Mouse (Mus musculus): ENCODE measurements around the gene Nectin2.
"Not testable (repeated sequence)": the region's sequence is repeated elsewhere in the genome, so short reads cannot be mapped to it uniquely, and the experiment has no call there.

The Nectin2 gene

DNA sequence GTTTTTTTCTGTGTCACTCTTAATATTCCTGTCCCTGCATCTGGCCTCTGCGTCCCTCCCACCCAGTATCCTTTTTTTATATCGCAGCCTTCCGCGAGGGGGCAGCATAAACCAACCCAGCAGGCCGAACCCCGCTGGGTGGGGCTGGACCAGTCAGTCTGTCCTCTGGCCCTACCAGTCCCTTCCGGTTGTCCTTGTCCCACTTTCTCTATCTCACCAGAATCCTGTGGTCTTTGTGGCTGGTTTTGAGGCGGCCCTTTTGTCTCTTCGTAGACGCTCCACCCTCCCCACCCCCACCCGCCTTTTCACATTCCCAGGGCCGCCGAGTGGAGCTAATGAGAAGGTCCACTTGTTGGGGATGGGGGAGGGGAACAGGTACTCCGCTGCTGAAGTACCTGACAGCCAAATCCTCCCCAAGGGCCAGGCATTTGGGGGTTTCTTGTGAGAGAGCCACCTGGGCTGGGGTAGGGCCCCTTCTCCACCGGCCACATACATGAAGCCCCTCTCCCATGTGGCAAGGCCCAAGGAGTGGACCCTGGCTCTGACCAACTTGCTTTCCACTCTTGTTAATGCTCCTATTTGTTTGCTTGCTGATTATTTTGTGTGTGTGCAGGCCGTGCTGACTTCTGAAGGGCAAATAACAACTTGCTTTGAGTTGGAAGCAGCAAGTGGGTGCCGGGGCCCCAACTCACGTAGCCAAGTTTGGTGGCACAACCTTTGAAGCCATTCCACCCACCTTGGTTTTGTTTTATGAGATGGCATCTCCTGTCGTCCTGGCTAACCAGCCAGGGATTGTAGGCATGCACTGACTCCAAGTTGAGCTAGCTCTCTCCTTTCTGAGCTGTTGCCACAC lies at the start of gene Nectin2:
Gene Nectin2, minus strand, starts transcription at position 267 of the 853 bp plus-strand sequence.
- peak; percentile 88 for DNase-seq (ENCODE audit: low spot score)

DNA sequence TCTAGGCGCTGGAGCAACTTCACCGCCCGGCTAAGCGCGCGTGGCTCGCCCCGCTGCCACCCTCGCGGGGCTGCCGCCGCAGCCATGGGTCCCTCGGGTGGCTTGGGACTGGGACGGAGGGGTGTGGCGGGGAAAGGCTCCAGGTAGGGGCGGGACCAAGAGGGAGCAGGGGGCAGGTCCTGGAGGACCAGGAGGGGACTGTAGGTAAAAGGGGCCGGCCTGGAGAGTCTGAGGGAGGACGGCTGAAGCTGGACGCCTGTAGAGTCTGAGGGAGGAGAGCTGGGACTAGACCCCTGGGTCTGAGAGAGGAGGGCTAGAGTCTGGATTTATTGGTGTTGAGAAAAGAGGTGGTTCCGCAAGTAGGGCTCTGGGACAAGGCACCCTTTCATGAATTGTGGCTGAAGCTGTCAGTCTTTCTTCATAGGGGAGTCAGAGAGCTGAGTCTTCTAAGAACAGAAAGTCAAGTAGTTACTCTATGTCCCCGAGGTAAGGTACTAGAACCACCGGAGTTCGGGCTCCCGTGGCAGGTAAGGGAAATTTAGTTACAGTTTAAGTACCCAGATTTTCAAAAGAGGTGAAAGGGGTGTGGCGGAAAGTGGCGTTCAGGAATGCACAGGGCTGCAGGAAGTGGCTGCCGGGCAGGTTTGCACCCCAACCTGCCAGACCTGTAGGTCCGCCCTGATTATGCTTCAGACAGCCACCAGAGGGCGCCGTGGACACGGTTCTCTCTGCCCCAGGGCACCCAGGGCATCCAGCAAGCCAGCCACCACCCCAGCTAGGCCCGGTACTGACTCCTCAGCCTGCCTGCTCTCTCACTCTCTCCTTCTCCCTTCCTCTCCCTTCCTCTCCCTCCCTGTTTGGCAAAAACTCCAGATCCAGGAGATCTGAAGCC lies 46.7 kb upstream of the Nectin2 start, which contains the start of gene Cblc:
Gene Cblc, minus strand, starts transcription at position 113 of the 892 bp plus-strand sequence.
- DNase-seq (ENCODE audit: low spot score) = peak; percentile 75

DNA sequence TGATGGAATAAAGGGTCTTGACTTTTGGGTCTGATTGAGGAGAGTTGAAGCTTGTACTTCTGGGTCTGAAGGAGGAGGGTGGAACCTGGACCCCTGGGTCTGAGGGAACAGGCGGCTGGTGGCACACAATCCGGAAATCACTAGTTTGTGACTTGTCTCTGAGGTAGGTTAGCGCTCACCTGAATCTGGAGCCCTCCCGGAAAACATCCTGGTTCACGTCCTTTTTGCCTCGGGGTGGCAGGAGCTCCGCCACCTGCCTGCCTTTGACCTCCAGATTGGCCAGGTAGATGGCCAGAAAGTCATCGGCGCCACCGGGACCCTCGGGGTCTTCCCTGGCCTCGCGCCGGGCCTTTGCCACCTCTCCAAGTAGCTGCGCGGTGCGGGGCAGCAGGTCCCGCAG lies 46.0 kb upstream of the Nectin2 start:
- no peak for DNase-seq (ENCODE audit: low spot score)

DNA sequence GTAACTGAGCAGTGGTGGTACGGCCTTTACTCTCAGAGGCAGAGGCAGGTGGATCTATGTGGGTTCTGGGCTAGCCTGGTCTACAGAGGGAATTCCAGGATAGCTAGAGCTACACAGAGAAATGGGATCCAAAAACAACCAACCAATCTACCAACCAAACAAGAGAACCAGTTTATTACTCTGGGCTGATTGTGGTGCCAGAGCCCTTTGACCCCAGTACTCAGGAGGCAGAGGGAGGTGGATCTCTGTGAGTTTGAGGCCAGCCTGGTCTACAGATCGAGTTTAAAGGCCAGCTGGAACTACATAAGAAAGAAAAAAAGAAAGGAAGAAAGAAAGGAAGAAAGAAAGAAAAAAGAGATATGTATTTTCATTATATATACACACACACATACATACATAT lies 45.0 kb upstream of the Nectin2 start:
- DNase-seq (ENCODE audit: low spot score) = no peak

DNA sequence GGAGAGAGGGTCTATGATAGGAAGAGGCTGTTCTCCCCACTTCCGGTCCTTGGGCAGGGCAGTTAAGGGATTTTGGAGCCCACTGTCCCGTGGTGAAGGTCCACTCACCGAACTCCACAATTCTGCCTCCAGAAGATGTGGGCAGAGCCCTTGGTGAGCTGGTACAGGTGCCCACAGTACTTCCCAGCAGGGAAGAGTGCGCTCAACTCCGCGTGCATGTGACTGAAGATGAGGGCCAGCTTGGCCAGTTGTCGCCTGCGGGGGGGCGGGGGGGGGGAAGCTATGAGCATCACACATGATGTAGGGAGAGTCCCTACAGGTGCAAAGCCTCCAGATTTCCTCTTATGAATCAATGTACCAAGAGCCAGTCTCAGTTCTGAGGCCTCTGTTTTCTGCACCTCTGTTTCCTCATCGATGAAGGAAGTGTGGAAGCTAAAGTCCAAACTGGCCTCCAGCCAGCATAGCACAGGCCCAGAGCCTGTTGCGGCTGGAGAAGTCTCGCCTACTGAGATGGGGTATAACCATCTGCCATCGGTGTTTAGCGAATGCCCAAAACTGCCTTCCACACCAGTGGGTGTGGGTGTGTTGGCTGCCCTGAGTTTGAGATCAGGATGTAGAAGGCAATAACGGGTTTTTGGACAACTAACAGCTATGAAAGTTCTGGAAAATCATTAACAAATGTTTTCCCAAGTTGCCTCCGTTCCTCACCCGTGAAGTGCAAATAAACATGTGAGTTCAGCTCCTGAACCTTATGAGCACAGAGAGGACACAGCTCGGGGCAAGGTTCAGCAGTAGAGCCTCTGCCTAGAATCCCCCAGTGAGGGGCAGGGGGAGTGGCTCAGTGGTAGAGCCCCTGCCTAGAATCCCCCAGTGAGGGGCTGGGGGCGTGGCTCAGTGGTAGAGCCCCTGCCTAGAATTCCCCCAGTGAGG lies 42.7 kb upstream of the Nectin2 start:
- no peak for DNase-seq (ENCODE audit: low spot score)

DNA sequence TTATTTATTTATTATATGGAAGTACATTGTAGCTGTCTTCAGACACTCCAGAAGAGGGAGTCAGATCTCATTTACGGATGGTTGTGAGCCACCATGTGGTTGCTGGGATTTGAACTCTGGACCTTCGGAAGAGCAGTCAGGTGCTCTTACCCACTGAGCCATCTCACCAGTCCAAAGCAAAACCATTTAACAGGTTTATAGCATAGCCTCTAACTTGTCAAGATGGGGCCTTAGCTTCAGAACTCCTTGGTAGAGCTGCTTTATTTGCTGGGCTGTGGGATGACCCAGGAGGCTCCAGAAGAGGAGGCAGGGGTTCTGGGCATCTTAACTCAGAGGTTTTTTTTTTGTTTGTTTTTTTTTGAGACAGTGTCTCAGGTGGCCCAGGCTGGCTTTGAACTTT lies 41.2 kb upstream of the Nectin2 start:
- DNase-seq (ENCODE audit: low spot score) = not testable (repeated sequence)

DNA sequence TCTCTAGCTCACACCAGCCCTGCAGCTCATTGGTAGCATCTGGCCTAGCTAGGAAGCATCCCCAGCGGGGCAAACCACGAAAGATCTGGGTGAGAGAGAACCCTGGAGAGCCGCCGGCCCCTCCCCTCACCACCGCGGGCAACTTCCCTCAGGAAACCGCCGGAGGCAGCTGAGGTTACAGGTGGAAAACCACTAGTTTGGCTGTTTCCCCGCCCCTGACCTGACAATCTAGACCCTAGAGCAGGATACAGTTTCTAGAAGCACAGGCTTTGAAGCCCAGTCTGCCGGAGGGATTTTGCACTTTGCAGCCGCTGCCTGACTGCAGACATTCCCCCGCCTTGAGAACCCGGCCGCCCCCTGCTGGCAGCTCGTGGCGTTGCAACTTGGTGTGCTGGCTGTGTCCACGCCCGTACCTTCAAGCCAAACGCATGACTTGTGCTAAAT lies 39.6 kb upstream of the Nectin2 start:
- DNase-seq (ENCODE audit: low spot score) = peak; percentile 98

DNA sequence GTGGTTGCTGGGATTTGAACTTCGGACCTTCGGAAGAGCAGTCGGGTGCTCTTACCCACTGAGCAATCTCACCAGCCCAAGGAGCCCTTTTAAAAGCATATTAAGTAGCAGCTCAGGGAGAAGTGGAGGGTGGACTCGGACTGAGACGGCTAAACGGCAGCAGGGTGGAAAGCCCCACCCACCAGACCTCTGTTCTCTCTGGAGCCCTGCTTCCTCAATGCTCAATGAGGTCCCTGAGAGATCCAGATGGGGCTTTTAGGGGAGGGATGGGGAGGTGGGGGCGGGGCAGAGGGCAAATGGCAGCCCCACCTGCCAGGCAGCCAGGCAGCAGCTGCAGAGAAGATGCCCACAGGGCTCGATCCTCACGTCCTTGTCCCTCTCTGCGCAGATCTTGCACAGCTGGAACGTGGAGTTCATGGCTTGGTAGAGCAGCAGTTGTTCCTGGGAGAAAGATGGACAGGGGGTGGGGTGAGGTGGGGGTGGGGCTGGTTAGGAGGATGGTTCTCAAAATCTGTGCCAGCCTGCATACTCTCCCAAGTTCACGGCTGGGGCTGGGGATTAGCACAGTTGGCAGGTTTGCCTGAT lies 35.7 kb upstream of the Nectin2 start:
- no peak for DNase-seq (ENCODE audit: low spot score)

DNA sequence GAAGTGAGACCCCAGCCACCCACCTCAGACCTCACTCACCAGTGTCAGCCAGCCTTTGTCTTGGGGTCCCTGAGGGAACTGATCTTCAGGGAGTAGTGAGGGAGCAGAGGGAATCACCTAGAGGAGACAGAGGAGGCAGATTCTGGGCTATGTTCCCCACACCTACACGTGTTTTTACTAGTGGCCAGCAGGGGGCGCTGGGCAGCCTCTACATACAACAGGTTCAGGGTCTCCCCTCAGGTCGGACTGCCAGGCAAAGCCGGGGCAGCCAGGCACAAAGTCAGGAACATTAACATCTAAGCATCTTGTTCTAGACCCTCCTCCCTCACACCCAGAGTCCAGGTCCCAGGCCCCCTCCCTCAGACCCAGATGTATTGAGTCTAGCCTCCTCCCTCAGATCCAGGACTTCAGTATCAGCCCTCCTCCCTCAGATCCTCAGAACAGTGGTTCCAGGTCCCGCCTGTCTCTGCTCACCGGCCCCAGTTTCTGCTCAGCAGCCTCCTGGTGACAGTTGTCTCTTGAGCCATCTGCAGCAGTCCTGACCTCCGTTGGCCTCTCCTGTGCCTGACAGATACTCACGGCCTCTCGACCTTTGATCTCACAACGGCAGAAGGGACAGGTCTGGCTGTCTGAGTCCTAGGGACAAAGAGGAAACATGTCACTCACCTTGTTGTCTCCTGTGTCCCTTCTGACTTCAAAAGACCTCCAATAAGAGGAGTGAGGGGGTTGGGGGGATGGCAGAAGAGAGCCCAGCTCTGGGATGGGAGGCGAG lies 34.7 kb upstream of the Nectin2 start:
- DNase-seq (ENCODE audit: low spot score) = no peak

DNA sequence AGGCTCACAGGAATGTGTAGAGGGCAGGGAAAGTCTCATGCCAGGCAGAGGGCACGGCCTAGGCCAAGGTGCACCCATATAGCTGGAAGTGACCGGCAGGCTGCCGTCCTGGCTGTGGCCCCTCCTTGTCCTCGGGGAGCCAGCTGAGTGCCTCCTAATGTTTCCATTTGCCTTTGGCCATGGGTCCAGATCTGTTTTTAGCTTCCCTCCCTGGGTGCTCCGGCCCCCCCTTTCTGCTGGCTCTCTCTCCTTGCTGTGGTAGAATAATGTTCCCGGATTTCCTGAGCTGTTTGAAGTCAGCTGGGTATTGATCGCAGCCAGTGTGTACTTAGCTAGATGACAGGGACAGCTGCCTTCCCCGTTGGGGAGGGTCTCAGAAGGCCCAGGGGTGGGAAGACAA lies 33.3 kb upstream of the Nectin2 start:
- DNase-seq (ENCODE audit: low spot score) = no peak

DNA sequence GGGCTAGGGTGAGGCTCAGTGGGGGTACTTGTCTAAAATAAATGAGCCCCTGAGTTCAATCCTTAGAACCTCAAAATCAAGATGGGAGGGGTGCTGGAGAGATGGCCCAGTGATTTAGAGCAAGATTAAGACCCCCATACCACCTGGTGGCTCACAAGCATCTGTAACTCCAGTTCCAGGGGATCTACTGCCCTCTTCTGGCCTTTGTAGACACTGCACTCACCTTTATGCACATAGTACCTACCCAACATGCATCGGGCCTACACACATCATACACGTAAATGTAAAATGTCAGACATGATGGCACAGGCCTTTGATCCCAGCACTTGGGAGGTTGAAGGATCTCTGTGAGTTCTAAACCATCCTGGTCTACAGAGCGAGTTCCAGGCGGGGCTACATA lies 32.4 kb upstream of the Nectin2 start:
- no peak for DNase-seq (ENCODE audit: low spot score)

DNA sequence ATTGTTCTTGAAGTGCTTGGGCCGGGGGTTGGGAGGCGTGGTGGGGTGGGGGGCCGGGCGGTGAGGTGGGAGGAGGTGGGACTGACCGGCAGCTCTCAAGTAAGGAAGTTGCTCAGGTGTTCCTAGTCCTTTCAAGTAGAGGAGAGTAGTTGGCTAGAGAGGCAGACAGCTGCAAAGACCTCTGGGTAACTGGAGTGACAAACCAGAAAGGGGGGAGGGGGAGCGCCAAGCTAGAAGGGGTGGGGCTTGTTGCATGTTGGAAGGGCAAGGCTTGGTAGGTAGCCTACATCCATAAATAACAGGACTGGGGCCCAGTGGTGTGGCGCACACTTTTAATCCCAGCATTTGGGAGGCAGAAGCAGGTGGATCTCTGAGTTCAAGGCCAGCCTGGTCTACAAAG lies 31.5 kb upstream of the Nectin2 start:
- DNase-seq (ENCODE audit: low spot score) = no peak

DNA sequence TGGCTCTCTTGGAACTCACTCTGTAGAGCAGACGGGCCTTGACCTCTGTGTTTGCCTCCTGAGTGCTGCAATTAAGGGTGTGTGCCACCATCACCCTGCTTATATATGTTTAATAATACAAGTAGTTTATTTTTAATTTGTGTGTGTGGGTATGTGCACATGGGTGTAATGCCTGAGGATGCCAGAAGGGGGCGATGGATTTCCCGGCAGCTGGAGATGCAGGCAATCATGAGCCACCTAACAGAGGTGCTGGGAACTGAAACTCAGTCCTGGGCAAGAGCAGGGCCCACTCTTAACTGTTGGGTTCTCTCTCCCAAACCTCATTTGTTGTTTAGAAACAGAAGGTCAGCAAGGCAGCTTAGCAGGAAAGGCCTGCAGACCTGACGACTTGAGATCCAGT lies 29.6 kb upstream of the Nectin2 start:
- no peak for DNase-seq (ENCODE audit: low spot score)

DNA sequence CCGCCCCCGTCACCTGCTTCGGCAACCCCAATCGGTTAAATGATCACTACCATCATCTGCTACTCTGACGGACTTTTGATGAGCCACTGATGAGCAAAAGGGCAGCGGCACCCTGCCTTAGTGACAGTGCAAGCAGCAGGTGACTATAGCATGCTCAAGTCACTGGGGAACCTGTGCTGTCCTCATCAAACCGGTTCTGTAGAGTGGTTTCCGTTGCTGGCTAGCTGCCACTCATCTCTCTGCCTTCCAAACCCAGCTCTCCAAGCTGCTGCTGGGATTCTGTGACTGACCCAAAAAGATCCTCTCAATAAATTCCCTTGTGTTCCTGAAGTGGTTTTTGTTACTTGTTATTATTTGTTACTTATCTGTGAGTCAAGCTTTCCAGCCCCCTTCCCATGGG lies 28.4 kb upstream of the Nectin2 start:
- no peak for DNase-seq (ENCODE audit: low spot score)

DNA sequence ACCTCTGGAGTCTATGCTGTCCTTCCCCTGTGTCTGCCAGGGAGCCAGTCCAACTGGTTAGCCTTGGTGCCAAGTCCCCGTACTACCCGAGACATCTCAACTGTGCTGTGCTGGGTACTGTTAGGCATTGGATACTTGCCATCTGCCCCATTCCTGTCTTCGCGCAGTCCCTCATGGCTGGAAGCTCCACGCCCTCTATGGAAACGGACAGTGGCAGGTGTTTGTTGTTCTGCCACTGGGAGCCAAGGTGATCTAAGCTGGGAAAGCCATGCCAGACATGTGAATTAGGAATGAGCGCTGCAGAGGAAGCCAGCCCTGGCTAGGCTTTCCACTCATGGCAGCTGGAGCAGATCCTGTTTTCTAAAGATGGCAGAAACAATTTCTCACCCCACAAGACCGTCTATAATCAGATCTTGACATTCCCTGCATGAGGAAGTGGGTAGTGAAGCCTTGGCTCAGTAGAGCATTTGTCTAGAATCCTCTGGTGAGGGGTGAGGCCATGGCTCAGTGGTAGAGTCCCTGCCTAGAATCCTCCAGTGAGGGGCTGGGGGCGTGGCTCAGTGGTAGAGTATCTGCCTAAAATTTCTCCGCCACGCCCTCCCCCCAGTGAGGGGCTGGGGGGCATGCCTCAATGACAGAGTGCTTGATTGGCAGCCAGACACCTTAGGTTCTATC lies 26.9 kb upstream of the Nectin2 start:
- DNase-seq (ENCODE audit: low spot score) = no peak

DNA sequence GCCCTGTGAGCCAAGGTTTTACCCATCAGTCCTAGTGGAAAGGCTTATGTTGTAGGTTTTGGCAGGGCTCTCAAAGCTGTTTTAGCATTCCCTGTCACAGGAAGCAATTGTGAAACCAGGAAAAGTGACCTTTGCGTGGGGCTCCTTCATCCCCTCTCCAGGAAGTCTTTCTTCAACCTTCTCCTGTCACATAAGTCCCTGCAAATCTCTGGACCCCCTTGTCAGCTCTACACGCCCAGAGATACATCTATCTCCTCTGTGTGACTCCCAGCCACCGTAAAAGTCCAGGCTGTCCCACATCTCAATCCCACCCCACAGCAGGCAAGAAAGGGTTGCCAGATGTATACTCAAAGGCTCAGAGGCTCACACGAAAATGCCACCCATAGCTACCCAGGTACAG lies 21.4 kb upstream of the Nectin2 start:
- DNase-seq (ENCODE audit: low spot score) = no peak

DNA sequence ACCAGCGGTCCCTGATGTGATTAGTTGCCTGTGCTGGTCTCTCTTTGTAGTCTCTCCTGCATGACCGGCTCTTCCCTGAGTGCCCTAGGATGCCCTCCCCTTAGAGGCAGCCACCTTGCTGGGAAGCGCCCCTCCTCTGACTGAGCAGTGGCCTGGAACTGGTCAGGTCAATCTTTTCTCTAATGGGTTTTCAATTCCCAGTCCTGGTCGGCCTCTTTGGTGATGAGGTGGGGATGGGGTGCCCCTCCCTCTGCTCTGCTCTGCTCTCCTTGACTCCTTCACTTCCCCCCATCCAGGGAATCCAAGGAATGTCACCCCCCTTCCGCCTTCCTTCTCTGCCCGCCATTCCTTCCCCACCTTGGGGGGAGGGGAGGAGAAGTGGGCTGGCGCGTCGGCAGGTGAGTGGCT lies 20.7 kb upstream of the Nectin2 start, which contains the start of gene Bcam:
Gene Bcam, minus strand, starts transcription at position 33 of the 408 bp plus-strand sequence.
- DNase-seq (ENCODE audit: low spot score) = no peak

DNA sequence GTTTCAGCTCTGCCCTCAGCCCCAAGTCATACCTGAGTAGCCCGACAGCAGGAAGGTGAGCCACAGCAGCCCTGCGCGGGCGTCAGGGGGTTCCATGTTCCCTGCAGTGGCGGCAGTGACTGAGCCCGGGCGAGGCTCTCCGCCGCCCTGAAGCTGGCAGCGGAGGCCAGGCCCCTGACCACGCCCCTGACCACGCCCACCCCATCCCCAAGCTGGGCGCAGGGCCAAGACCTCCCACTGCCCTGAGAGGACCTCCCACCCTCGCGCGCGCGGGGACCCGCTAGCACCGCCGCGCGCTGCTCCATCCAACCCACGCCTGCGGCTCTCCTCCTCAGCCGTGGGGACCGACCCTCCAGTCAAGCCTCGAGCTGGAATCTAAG lies 20.1 kb upstream of the Nectin2 start:
- peak; percentile 93 for DNase-seq (ENCODE audit: low spot score)

DNA sequence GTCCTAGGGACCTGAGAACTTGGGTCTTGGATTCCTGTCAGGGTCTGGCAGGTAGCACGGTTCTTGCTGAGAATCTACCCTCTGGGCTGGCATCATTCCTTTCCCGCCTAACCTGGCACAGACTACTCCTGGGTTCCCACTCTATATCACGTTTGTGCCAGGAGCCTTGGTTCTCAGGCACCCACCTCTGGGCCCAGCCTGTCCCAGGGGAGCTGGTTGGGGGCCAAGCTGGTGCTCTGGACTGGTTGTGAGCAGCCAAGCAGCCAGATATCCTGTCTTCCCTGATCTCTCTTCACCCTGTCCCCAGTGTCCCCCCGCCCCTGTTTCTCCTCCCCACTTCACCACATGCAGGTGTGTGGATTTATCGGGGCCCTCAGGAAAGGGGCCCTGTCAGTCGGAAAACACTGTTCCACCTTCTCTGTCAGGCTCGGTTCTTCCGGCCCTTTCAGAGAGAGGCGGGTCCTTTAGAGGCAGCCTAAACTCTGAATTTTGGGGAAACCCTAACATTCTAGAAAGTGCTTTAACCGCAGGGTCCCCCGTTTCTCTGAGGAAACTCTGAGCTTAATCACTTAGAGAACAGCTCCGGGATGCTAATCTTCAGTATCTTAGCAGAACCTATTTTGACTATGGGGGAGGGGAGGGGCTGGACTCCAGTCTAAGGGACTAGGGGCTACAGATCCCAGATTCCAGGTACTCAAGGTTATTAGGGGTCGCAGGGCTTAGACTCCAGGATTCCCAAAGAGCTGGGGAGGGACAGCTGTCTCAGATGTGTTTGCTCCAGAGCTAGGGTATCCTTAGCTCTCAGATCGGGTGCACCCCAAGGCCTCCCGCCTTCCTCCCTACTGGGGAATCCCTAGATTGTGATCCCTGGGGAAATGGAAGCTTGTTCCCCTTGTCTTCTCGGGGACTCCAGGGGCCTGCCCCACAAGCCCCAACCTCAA lies 19.4 kb upstream of the Nectin2 start:
- no peak for DNase-seq (ENCODE audit: low spot score)

Measured in ovary, postnatal 14 days (tissue).